Mouse (Mus musculus) neural tube, embryonic 12.5 days (tissue): ENCODE measurements around the gene Ccdc106. TPM values are rescaled to one million over a fixed set of nuclear protein-coding genes. Genes with fewer than 3 reads are reported as not detected.
"Not testable (repeated sequence)": the region's sequence is repeated elsewhere in the genome, so short reads cannot be mapped to it uniquely, and the experiment has no call there.

Experiments
- ATAC-seq: fragments of 200-750 bp; cut with Nextera tagmentation; 2 replicates; pipeline ENCODE4 v1.8.0; 2017; ENCODE audit warnings: low read depth, mild to moderate bottlenecking, moderate TSS enrichment, moderate library complexity; ENCODE audit not compliant: low FRiP score
- H3K27ac ChIP-seq: fragments of 300-500 bp; sonication (generic); 2 replicates; pipeline ENCODE4 v1.5.1; 2016
- H3K27me3 ChIP-seq: fragments of 300-500 bp; sonication (generic); replicated peaks from 2 replicates; pipeline ENCODE4 v1.6.1; 2016; ENCODE audit warnings: mild to moderate bottlenecking
- H3K36me3 ChIP-seq: fragments of 300-500 bp; sonication (generic); 2 replicates; pipeline ENCODE4 v1.6.1; 2016; ENCODE audit warnings: mild to moderate bottlenecking
- H3K4me1 ChIP-seq: fragments of 300-500 bp; sonication (generic); 2 replicates; pipeline ENCODE4 v1.6.1; 2016
- H3K4me2 ChIP-seq: fragments of 300-500 bp; sonication (generic); replicated peaks from 2 replicates; pipeline ENCODE4 v1.6.1; 2016; ENCODE audit warnings: mild to moderate bottlenecking
- H3K4me3 ChIP-seq: fragments of 300-500 bp; sonication (generic); 2 replicates; pipeline ENCODE4 v1.5.1; 2016
- H3K9ac ChIP-seq: fragments of 300-500 bp; sonication (generic); 2 replicates; pipeline ENCODE4 v1.6.1; 2016; ENCODE audit warnings: mild to moderate bottlenecking
- H3K9me3 ChIP-seq: fragments of 300-500 bp; sonication (generic); 2 replicates; pipeline ENCODE4 v1.6.1; 2016; ENCODE audit warnings: mild to moderate bottlenecking
- WGBS: fragments of 180-500 bp; shearing (Covaris S2); methylation state at CpG from one replicate; pipeline ENCODE4 v1.1.7; 2016; 5-methylcytosine and 5-hydroxymethylcytosine counted together
- polyA plus RNA-seq: library from polyadenylated mRNA; unstranded; fragments of >200 nt; fragmentation: Nextera tagmentation; extraction: Ambion mirVana; gene quantifications from 2 replicates; pipeline ENCODE4 v1.2.1, GENCODE M21; 2016

Gene Ccdc106
- polyA plus RNA-seq, 1 experiment from 2014 or later = 17.0 TPM

GRCm38 (mm10) chr7:5017352-5017751 lies 3.0 kb upstream of the Ccdc106 start:
- Histone ChIP-seq H3K4me2 (no peak overlapping the region), H3K27ac (no peak overlapping the region), H3K4me3 (no peak overlapping the region), H3K9me3 (no peaks in the 10 kb centered on the region), H3K4me1 (peaks cover 10% of the 10 kb centered on the region), H3K36me3 (peaks cover 11% of the 10 kb centered on the region), H3K27me3 (no peaks in the 10 kb centered on the region), H3K9ac (no peak overlapping the region)
- no peak for ATAC-seq
- 90% methylated on average over 16 of the region's 16 CpGs for WGBS

- peaks cover 10% of the 10 kb centered on the region for H3K4me1 ChIP-seq
- H3K9ac ChIP-seq = no peak overlapping the region
- H3K36me3 ChIP-seq = peaks cover 11% of the 10 kb centered on the region
- H3K4me3 ChIP-seq = no peak overlapping the region
- H3K9me3 ChIP-seq = no peaks in the 10 kb centered on the region
- no peak overlapping the region for H3K27ac ChIP-seq
- 97% methylated on average over 21 of the region's 21 CpGs for WGBS
- no peak overlapping the region for H3K4me2 ChIP-seq
- H3K27me3 ChIP-seq = no peaks in the 10 kb centered on the region
- no peak for ATAC-seq
Observed at GRCm38 (mm10) chr7:5017931-5018330, 2.4 kb upstream of the Ccdc106 start.

- H3K4me2 ChIP-seq = peak overlapping the region; percentile 83
- H3K4me1 ChIP-seq = peaks cover 10% of the 10 kb centered on the region
- H3K9ac ChIP-seq, ATAC-seq, H3K9me3 ChIP-seq, H3K27ac ChIP-seq, H3K27me3 ChIP-seq: not testable (repeated sequence)
- peaks cover 27% of the 10 kb centered on the region for H3K36me3 ChIP-seq
- WGBS = 28% methylated on average over 8 of the region's 8 CpGs
- peak overlapping the region; percentile 87 for H3K4me3 ChIP-seq
Observed at GRCm38 (mm10) chr7:5019576-5019975, 777 bp upstream of the Ccdc106 start.

- no peaks in the 10 kb centered on the region for H3K9me3 ChIP-seq
- peaks cover 10% of the 10 kb centered on the region for H3K4me1 ChIP-seq
- H3K9ac ChIP-seq = peak overlapping the region; percentile 95
- ATAC-seq = peak; percentile 19
- H3K4me3 ChIP-seq = peak overlapping the region; percentile 87
- peak overlapping the region; percentile 83 for H3K4me2 ChIP-seq
- under 1% methylated on average over 14 of the region's 15 CpGs for WGBS
- no peaks in the 10 kb centered on the region for H3K27me3 ChIP-seq
- peaks cover 28% of the 10 kb centered on the region for H3K36me3 ChIP-seq
- peak overlapping the region; percentile 83 for H3K27ac ChIP-seq
Observed at GRCm38 (mm10) chr7:5020685-5021084, 332 bp downstream of the Ccdc106 start.

GRCm38 (mm10) chr7:5021197-5021596 lies 844 bp downstream of the Ccdc106 start:
- Histone ChIP-seq H3K36me3 (peaks cover 28% of the 10 kb centered on the region), H3K4me2 (peak overlapping the region; percentile 83), H3K4me1 (peaks cover 10% of the 10 kb centered on the region), H3K27ac (no peak overlapping the region), H3K9me3 (no peaks in the 10 kb centered on the region), H3K27me3 (no peaks in the 10 kb centered on the region), H3K9ac (peak overlapping the region; percentile 95), H3K4me3 (peak overlapping the region; percentile 87)
- 55% methylated on average over 5 of the region's 5 CpGs for WGBS
- ATAC-seq = no peak

- H3K4me3 ChIP-seq = no peak overlapping the region
- ATAC-seq = no peak
Observed at GRCm38 (mm10) chr7:5029543-5029942, 9.2 kb downstream of the Ccdc106 start.

GRCm38 (mm10) chr7:5029946-5030345 lies 9.6 kb downstream of the Ccdc106 start:
- Histone ChIP-seq H3K4me2 (no peak overlapping the region), H3K9me3 (peaks cover 31% of the 10 kb centered on the region), H3K4me1 (no peaks in the 10 kb centered on the region), H3K27ac (no peak overlapping the region), H3K4me3 (no peak overlapping the region), H3K9ac (no peak overlapping the region), H3K27me3 (no peaks in the 10 kb centered on the region), H3K36me3 (peaks cover 78% of the 10 kb centered on the region)
- ATAC-seq = no peak
- WGBS = 92% methylated on average over 21 of the region's 21 CpGs

More at GRCm38 (mm10) chr7:5029543-5029942, 9.2 kb downstream of the Ccdc106 start:
- H3K4me1 ChIP-seq = no peaks in the 10 kb centered on the region
- H3K9ac ChIP-seq = no peak overlapping the region
- no peak overlapping the region for H3K27ac ChIP-seq
- no peaks in the 10 kb centered on the region for H3K27me3 ChIP-seq
- H3K9me3 ChIP-seq = peaks cover 31% of the 10 kb centered on the region
- WGBS = 95% methylated on average over 22 of the region's 22 CpGs
- H3K4me2 ChIP-seq = no peak overlapping the region
- peaks cover 75% of the 10 kb centered on the region for H3K36me3 ChIP-seq

GRCm38 (mm10) chr7:5030554-5031275 lies 10.4 kb downstream of the Ccdc106 start:
- Histone ChIP-seq H3K27me3 (no peaks in the 10 kb centered on the region), H3K4me3 (no peak overlapping the region), H3K36me3 (peaks cover 85% of the 10 kb centered on the region), H3K9ac (no peak overlapping the region), H3K9me3 (peaks cover 31% of the 10 kb centered on the region), H3K4me2 (no peak overlapping the region), H3K27ac (no peak overlapping the region), H3K4me1 (no peaks in the 10 kb centered on the region)
- no peak for ATAC-seq
- WGBS = 80% methylated on average over 63 of the region's 63 CpGs

- peaks cover 31% of the 10 kb centered on the region for H3K9me3 ChIP-seq
Observed at GRCm38 (mm10) chr7:5031496-5031895, 11.1 kb downstream of the Ccdc106 start.

GRCm38 (mm10) chr7:5033818-5034217 lies 13.5 kb downstream of the Ccdc106 start, which contains the start of gene 4632433K11Rik:
TSS of gene 4632433K11Rik (plus strand) at chr7:5034118.
- Histone ChIP-seq H3K9ac (no peak within 1 kb of the TSS), H3K36me3 (peaks cover 73% of the 10 kb centered on the region), H3K27me3 (no peaks in the 10 kb centered on the region), H3K9me3 (peaks cover 31% of the 10 kb centered on the region), H3K4me1 (no peaks in the 10 kb centered on the region; the same call in 1 of the 2 replicates), H3K4me2 (no peak within 1 kb of the TSS), H3K27ac (no peak within 1 kb of the TSS), H3K4me3 (no peak within 1 kb of the TSS)
- ATAC-seq = no peak
- WGBS = 89% methylated on average over 3 of the region's 3 CpGs

More at GRCm38 (mm10) chr7:5031496-5031895, 11.1 kb downstream of the Ccdc106 start:
- Histone ChIP-seq H3K4me1 (no peaks in the 10 kb centered on the region), H3K27ac (no peak overlapping the region), H3K9ac (no peak overlapping the region), H3K4me2 (no peak overlapping the region), H3K36me3 (peaks cover 91% of the 10 kb centered on the region), H3K27me3 (no peaks in the 10 kb centered on the region), H3K4me3 (no peak overlapping the region)
- WGBS = 69% methylated on average over 46 of the region's 46 CpGs
- 0 out of 2 replicates have a peak, but pooled peaks have one; percentile 5 for ATAC-seq

GRCm38 (mm10) chr7:5035628-5036027 lies 15.3 kb downstream of the Ccdc106 start:
- Histone ChIP-seq H3K4me1 (no peaks in the 10 kb centered on the region; the same call in 1 of the 2 replicates), H3K27me3 (no peaks in the 10 kb centered on the region), H3K36me3 (peaks cover 55% of the 10 kb centered on the region), H3K9me3 (peaks cover 15% of the 10 kb centered on the region), H3K9ac (no peak overlapping the region), H3K4me2 (no peak overlapping the region), H3K27ac (no peak overlapping the region), H3K4me3 (no peak overlapping the region)
- ATAC-seq = no peak
- WGBS = 94% methylated on average over 17 of the region's 17 CpGs

- H3K9ac ChIP-seq = no peak overlapping the region
- no peaks in the 10 kb centered on the region for H3K27me3 ChIP-seq
- peaks cover 50% of the 10 kb centered on the region for H3K36me3 ChIP-seq
- no peak overlapping the region for H3K4me2 ChIP-seq
- 92% methylated on average over 9 of the region's 9 CpGs for WGBS
- H3K4me1 ChIP-seq = no peaks in the 10 kb centered on the region; the same call in 1 of the 2 replicates
- ATAC-seq = no peak
- H3K27ac ChIP-seq = no peak overlapping the region
- peaks cover 10% of the 10 kb centered on the region for H3K9me3 ChIP-seq
- no peak overlapping the region for H3K4me3 ChIP-seq
Observed at GRCm38 (mm10) chr7:5036136-5036535, 15.8 kb downstream of the Ccdc106 start.
